Mouse (Mus musculus) ES-Bruce4 (cell line): Measurements from ENCODE around the gene Tmem81.

Experiments used
- CTCF ChIP-seq: IDR thresholded peaks from one replicate; pipeline ENCODE4 v1.8.1; 2011; ENCODE audit warnings: low read depth, low read length
- POLR2A ChIP-seq: IDR thresholded peaks from one replicate; pipeline ENCODE4 v1.8.1; 2011; ENCODE audit warnings: low read length; ENCODE audit not compliant: insufficient read depth

- TF ChIP-seq POLR2A: no peak
- TF ChIP-seq CTCF: no peak
These were observed 10.7 kb downstream of the Tmem81 start for GRCm38 (mm10) chr1:132516776-132517175.
